Mouse (Mus musculus): ENCODE data around the gene Dock2.
"Not testable (repeated sequence)": the region's sequence is repeated elsewhere in the genome, so short reads cannot be mapped to it uniquely, and the experiment has no call there.

Dock2 gene

GRCm38 (mm10) chr11:34783587-34784043 is at the start of gene Dock2:
TSS of gene Dock2 (minus strand) at chr11:34783892.
- no peak for DNase-seq (ENCODE audit: low spot score in 2 of 2)

GRCm38 (mm10) chr11:34832678-34833077 is 49.0 kb upstream of the Dock2 start:
- DNase-seq (ENCODE audit: low spot score in 2 of 2): no peak

GRCm38 (mm10) chr11:34827803-34828202 is 44.1 kb upstream of the Dock2 start:
- DNase-seq (ENCODE audit: low spot score in 2 of 2): no peak

- no peak for DNase-seq (ENCODE audit: low spot score in 2 of 2)
Observed at GRCm38 (mm10) chr11:34826940-34827339, 43.2 kb upstream of the Dock2 start.

GRCm38 (mm10) chr11:34824791-34825190 is 41.1 kb upstream of the Dock2 start:
- DNase-seq (ENCODE audit: low spot score in 2 of 2): no peak

- DNase-seq (ENCODE audit: low spot score in 2 of 2): peak in 1 of 2 experiments; percentile 5
Observed at GRCm38 (mm10) chr11:34814767-34815166, 31.1 kb upstream of the Dock2 start.

GRCm38 (mm10) chr11:34814319-34814718 is 30.6 kb upstream of the Dock2 start:
- no peak for DNase-seq (ENCODE audit: low spot score in 2 of 2)

- DNase-seq (ENCODE audit: low spot score in 2 of 2): not testable (repeated sequence)
Observed at GRCm38 (mm10) chr11:34805026-34805425, 21.3 kb upstream of the Dock2 start.

GRCm38 (mm10) chr11:34798066-34798465 is 14.4 kb upstream of the Dock2 start:
- not testable (repeated sequence) for DNase-seq (ENCODE audit: low spot score in 2 of 2)

- DNase-seq (ENCODE audit: low spot score in 2 of 2): peak in 1 of 2 experiments; percentile 42
Observed at GRCm38 (mm10) chr11:34796097-34796496, 12.4 kb upstream of the Dock2 start.

GRCm38 (mm10) chr11:34791872-34792271 is 8.2 kb upstream of the Dock2 start:
- no peak for DNase-seq (ENCODE audit: low spot score in 2 of 2)

GRCm38 (mm10) chr11:34784864-34785263 is 1.2 kb upstream of the Dock2 start:
- no peak for DNase-seq (ENCODE audit: low spot score in 2 of 2)

- peak in 1 of 2 experiments; percentile 19 for DNase-seq (ENCODE audit: low spot score in 2 of 2)
Observed at GRCm38 (mm10) chr11:34782516-34783430, 919 bp downstream of the Dock2 start.

GRCm38 (mm10) chr11:34780786-34781185 is 2.9 kb downstream of the Dock2 start:
- no peak for DNase-seq (ENCODE audit: low spot score in 2 of 2)

- no peak for DNase-seq (ENCODE audit: low spot score in 2 of 2)
Observed at GRCm38 (mm10) chr11:34779966-34780365, 3.7 kb downstream of the Dock2 start.

- peak in 1 of 2 experiments; percentile 15 for DNase-seq (ENCODE audit: low spot score in 2 of 2)
Observed at GRCm38 (mm10) chr11:34778351-34778750, 5.3 kb downstream of the Dock2 start.

- no peak for DNase-seq (ENCODE audit: low spot score in 2 of 2)
Observed at GRCm38 (mm10) chr11:34777529-34777928, 6.2 kb downstream of the Dock2 start.

GRCm38 (mm10) chr11:34776054-34776453 is 7.6 kb downstream of the Dock2 start:
- no peak for DNase-seq (ENCODE audit: low spot score in 2 of 2)

GRCm38 (mm10) chr11:34774636-34775035 is 9.1 kb downstream of the Dock2 start:
- no peak for DNase-seq (ENCODE audit: low spot score in 2 of 2)

- DNase-seq (ENCODE audit: low spot score in 2 of 2): no peak
Observed at GRCm38 (mm10) chr11:34773304-34773895, 10.3 kb downstream of the Dock2 start.

- DNase-seq (ENCODE audit: low spot score in 2 of 2): peak in 1 of 2 experiments; percentile 22
Observed at GRCm38 (mm10) chr11:34771221-34771986, 12.3 kb downstream of the Dock2 start.

GRCm38 (mm10) chr11:34770666-34771065 is 13.0 kb downstream of the Dock2 start:
- no peak for DNase-seq (ENCODE audit: low spot score in 2 of 2)

All from left cerebral cortex, adult 9 months (tissue).